Mouse (Mus musculus) left cerebral cortex, adult 9 months (tissue): ENCODE measurements around the gene Sdhb.

ENCODE experiments used
- DNase-seq, 2 experiments: peaks; one replicate each; pipeline ENCODE4 v3.0.0; 2022; ENCODE audit warnings: low spot score in 2 of 2

Sdhb gene

GRCm38 (mm10) chr4:140975356-140975755 lies 14.4 kb downstream of the Sdhb start:
- DNase-seq, result no peak

- DNase-seq, result no peak
Measured at GRCm38 (mm10) chr4:140977278-140977677, 16.3 kb downstream of the Sdhb start.

- no peak for DNase-seq
Measured at GRCm38 (mm10) chr4:140977886-140978692, 17.1 kb downstream of the Sdhb start.

- no peak for DNase-seq
Measured at GRCm38 (mm10) chr4:140981605-140982004, 20.6 kb downstream of the Sdhb start.

GRCm38 (mm10) chr4:140982808-140983207 lies 21.8 kb downstream of the Sdhb start:
- DNase-seq, result no peak

- peak in 1 of 2 experiments; percentile 63 for DNase-seq
Measured at GRCm38 (mm10) chr4:140983442-140983841, 22.4 kb downstream of the Sdhb start.

GRCm38 (mm10) chr4:140984544-140984943 lies 23.5 kb downstream of the Sdhb start:
- no peak for DNase-seq

- DNase-seq, result no peak
Measured at GRCm38 (mm10) chr4:140986024-140986710, 25.2 kb downstream of the Sdhb start.

GRCm38 (mm10) chr4:140986711-140987395 lies 25.9 kb downstream of the Sdhb start, which contains the start of gene Atp13a2:
Gene Atp13a2, plus strand, starts transcription at chr4:140986873.
- DNase-seq, result peak; percentile 81 to 92

GRCm38 (mm10) chr4:140987476-140987875 lies 26.5 kb downstream of the Sdhb start:
- no peak for DNase-seq

GRCm38 (mm10) chr4:140988706-140989290 lies 27.8 kb downstream of the Sdhb start:
- no peak for DNase-seq

GRCm38 (mm10) chr4:140989447-140989846 lies 28.4 kb downstream of the Sdhb start:
- no peak for DNase-seq

- no peak for DNase-seq
Measured at GRCm38 (mm10) chr4:140992215-140992614, 31.2 kb downstream of the Sdhb start.

GRCm38 (mm10) chr4:140993846-140994245 lies 32.8 kb downstream of the Sdhb start:
- no peak for DNase-seq

GRCm38 (mm10) chr4:140995811-140996210 lies 34.8 kb downstream of the Sdhb start:
- no peak for DNase-seq

- DNase-seq, result no peak
Measured at GRCm38 (mm10) chr4:140996812-140997211, 35.8 kb downstream of the Sdhb start.

- no peak for DNase-seq
Measured at GRCm38 (mm10) chr4:141005983-141006382, 45.0 kb downstream of the Sdhb start.

- no peak for DNase-seq
Measured at GRCm38 (mm10) chr4:141008028-141008427, 47.0 kb downstream of the Sdhb start.

- DNase-seq, result no peak
Measured at GRCm38 (mm10) chr4:141010118-141010517, 49.1 kb downstream of the Sdhb start, which contains the start of gene Mfap2. Gene Mfap2, plus strand, starts transcription at chr4:141010418.

- DNase-seq, result no peak
Measured at GRCm38 (mm10) chr4:141010526-141010925, 49.5 kb downstream of the Sdhb start.

- DNase-seq, result no peak
Measured at GRCm38 (mm10) chr4:141010941-141011429, 50.0 kb downstream of the Sdhb start.
